Mouse (Mus musculus) kidney, adult 18-20 months (tissue): Measurements from ENCODE around the gene Itfg2.
"Not testable (repeated sequence)": the region's sequence is repeated elsewhere in the genome, so short reads cannot be mapped to it uniquely, and the experiment has no call there.

Experiments used
- DNase-seq: peaks from one replicate; pipeline ENCODE4 v3.0.0; 2021

The Itfg2 gene

GRCm38 (mm10) chr6:128380594-128381167, 44.0 kb downstream of the Itfg2 start:
- DNase-seq, result not testable (repeated sequence)

DNA sequence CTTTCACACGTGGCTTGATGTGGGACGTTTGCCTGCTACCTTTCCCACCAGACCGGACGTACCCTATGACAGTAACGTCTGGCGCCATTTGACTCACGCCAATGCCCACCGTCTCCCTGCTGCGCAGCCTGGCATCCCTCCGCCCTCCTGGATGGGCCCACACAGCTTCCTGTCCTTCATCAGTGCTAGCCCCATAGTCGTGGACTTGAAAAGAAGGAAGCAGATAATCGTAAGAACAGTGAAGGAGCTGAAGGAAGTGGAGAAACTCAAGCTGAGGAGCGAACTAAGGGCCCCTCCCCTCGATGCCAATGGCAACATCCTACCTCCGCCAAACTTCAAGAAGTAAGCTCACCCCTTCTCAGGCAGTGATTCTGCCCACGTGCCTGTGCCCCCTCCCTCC, 45.1 kb downstream of the Itfg2 start:
- DNase-seq, result no peak

DNA sequence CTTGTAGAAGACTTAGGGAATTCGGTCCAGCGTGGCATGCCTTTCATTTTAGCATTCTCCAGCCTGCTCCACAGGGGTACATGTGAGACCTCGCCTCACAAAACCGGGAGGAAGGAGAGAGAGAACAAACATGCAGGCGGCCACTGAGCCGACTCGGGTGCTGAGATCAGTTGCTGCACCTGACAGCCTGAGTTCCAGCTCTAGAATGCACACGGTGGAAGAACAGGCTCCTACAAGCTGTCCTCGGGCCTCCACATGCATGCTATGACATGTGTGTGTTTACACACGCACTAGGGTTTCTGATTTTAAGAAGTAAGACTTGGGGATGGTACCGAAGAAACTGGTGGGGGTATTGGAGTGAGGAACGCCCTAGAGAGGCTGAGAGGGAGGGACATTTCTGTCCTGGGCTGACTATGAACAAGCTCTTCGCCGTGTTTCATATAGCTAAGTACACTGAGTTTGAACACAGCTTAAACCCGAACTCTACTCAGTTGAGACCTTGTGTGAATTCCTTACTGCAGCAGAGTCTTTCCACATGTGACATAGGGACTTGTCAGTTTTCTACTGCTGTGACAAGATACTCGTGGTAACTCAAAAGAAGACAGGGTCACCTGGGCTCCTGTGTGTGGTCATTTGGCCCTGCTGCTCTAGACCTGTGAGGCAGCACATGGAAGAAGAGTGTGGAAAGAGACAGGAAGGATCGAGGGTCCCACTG, 48.2 kb downstream of the Itfg2 start:
- no peak for DNase-seq

GRCm38 (mm10) chr6:128375192-128375591, 49.5 kb downstream of the Itfg2 start, which contains the start of the genes Tex52 and Gm44596:
Gene Tex52 (plus strand): TSS chr6:128375456.
Gene Gm44596 (plus strand): TSS chr6:128375503.
- DNase-seq, result no peak

- no peak for DNase-seq
Observed at GRCm38 (mm10) chr6:128370040-128370439, 54.7 kb downstream of the Itfg2 start.

DNA sequence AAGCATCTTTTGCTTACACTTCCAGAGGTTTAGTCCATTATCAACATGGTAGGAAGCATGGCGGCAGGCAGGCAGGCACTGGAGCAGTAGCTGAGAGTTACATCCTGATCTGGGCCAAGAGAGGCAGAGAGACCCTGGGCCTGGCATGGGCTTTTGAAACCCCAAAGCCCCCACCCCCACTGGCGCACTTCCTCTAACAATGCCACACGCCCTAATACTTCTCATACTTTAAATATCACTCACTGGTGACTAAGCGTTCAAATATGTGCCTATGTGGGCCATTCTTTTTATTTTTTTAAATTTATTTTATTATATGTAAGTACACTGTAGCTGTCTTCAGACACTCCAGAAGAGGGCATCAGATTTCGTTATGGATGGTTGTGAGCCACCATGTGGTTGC, 58.3 kb downstream of the Itfg2 start:
- DNase-seq, result no peak

DNA sequence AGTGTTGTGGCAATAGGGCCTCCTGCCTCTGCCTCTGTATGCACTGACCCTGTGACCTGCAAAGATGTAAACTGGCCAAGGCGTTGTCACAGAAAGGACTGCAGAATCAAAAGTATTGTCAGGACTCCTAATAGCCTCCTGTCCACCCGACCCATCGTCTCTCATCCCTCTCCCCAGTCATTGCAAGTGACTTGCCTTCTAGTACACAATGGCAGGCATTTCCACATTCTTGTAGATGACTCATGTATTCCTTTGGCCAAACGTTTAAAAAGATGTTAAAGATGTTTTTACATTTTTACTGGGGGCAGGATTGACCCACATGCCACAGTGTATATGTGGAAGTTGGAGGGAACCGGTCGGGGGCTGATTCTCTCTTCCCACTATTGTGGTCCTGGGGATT, 60.0 kb downstream of the Itfg2 start:
- no peak for DNase-seq

DNA sequence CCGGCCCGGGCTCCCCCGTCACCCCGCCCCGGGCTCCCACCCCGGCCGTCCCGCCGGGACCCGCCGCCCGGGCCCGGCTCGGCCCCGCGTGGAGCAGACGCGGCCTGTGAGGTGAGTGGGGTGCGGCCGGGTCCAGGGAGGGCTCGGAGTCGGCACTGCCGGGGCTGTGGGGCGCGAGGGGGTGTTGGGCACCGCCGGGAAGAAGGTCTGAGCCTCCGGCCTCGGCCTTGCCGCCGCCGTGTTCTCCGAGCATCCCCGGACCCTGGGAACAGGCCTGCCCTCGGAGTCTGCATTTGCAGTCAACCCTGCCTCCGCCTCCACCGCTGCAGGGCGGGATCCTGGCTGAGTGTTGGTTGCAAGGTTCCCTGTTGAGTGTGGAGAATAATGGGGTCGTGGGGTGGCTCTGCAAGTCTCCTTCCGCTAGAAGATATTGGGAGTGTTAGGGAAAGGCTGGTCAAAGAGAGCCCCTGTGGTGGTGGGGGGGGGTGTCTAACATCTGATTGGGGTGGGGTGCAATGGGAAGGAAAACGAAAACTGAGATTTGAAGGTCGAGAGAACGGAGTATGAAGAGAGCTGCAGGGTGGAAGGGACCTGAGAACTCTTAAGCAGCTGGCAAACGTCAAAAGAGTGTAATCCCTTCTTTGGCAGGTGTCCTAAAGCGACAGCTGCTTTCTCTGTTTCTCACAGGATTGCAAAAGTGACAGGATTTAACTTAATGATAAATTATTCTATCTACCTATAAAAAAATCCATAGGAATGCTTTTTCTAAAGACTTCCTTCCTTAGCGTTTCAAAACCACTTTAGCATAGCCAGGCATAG, 61.5 kb downstream of the Itfg2 start:
- no peak for DNase-seq

DNA sequence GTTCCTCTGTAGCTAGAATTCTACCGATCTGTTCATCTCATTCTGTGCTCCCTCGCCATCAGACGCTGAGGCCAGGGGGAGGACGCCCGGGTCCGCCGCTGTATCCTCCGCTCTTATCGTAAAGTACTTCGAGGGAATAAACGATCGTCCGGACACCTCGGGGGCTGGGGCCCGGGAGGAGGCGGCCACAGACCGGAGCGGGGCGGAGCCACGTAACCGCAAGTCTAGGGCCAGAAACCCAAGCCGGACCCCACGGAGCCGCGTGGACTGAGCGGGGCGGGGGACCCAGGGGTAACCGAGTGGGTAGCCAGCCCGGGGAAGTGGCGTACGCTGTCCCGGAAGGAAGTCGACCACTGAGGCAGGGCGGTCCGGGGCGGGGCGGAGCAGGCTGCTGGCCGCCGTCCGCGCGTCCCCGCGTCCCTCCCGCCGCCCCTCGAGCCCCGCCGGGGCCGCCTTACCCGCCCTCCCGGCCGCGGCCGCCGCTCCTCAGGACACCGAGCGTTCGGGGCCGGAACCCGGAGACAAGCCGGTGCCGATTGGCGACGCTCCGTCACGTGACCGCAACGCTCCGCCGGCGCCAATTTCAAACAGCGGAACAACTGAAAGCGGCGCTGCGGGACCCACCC, 62.2 kb downstream of the Itfg2 start, which contains the start of the genes Rhno1 and Foxm1:
Gene Rhno1 (minus strand): TSS at position 531 of the 626 bp plus-strand sequence.
Gene Foxm1 (plus strand): TSS at position 587 of the 626 bp plus-strand sequence.
- peak; percentile 88 for DNase-seq

GRCm38 (mm10) chr6:128361901-128362300, 62.8 kb downstream of the Itfg2 start:
- no peak for DNase-seq
